Mouse (Mus musculus) hindbrain, embryonic 12.5 days (tissue): ENCODE measurements around the gene Cdk5rap3. TPM values are rescaled to one million over a fixed set of nuclear protein-coding genes. Genes with fewer than 3 reads are reported as not detected.
A peak's percentile ranks its signal among the peaks of the same experiment; 100 is the strongest.

ENCODE experiments used
- ATAC-seq: fragments of 200-750 bp; cut with Nextera tagmentation; 2 replicates; pipeline ENCODE4 v1.8.0; 2017; ENCODE audit warnings: moderate TSS enrichment; ENCODE audit not compliant: low FRiP score
- H3K27ac ChIP-seq: fragments of 300-500 bp; sonication (generic); 2 replicates; pipeline ENCODE4 v1.5.1; 2016; ENCODE audit warnings: mild to moderate bottlenecking
- H3K27me3 ChIP-seq: fragments of 300-500 bp; sonication (generic); 2 replicates; pipeline ENCODE4 v1.6.1; 2016; ENCODE audit warnings: mild to moderate bottlenecking
- H3K36me3 ChIP-seq: fragments of 300-500 bp; sonication (generic); 2 replicates; pipeline ENCODE4 v1.6.1; 2016; ENCODE audit warnings: mild to moderate bottlenecking
- H3K4me1 ChIP-seq: fragments of 300-500 bp; sonication (generic); 2 replicates; pipeline ENCODE4 v1.6.1; 2016
- H3K4me2 ChIP-seq: fragments of 300-500 bp; sonication (generic); replicated peaks from 2 replicates; pipeline ENCODE4 v1.6.1; 2016; ENCODE audit warnings: mild to moderate bottlenecking
- H3K4me3 ChIP-seq: fragments of 300-500 bp; sonication (generic); 2 replicates; pipeline ENCODE4 v1.5.1; 2016; ENCODE audit warnings: mild to moderate bottlenecking
- H3K9ac ChIP-seq: fragments of 300-500 bp; sonication (generic); 2 replicates; pipeline ENCODE4 v1.6.1; 2016; ENCODE audit warnings: mild to moderate bottlenecking, moderate library complexity
- H3K9me3 ChIP-seq: fragments of 300-500 bp; sonication (generic); replicated peaks from 2 replicates; pipeline ENCODE4 v1.6.1; 2016; ENCODE audit warnings: mild to moderate bottlenecking
- WGBS: fragments of 180-500 bp; shearing (Covaris S2); methylation state at CpG from one replicate; pipeline ENCODE4 v1.1.7; 2016; 5-methylcytosine and 5-hydroxymethylcytosine counted together
- polyA plus RNA-seq: library from polyadenylated mRNA; unstranded; fragments of >200 nt; fragmentation: Nextera tagmentation; extraction: Ambion mirVana; gene quantifications from 2 replicates; pipeline ENCODE4 v1.2.1, GENCODE M21; 2016

Gene Cdk5rap3
- polyA plus RNA-seq, 1 experiment from 2014 or later = 98.9 TPM

GRCm38 (mm10) chr11:96861878-96862289 is 54.4 kb downstream of the Cdk5rap3 start:
- ATAC-seq = peak; percentile 80
- Histone ChIP-seq H3K27me3 (no peaks in the 10 kb centered on the region), H3K36me3 (no peaks in the 10 kb centered on the region), H3K4me3 (peak overlapping the region; percentile 33), H3K27ac (peak overlapping the region; percentile 48; the same call in 1 of the 2 replicates), H3K4me1 (peaks cover 36% of the 10 kb centered on the region), H3K4me2 (peak overlapping the region; percentile 85), H3K9me3 (no peaks in the 10 kb centered on the region), H3K9ac (peak overlapping the region; percentile 57)
- WGBS = under 1% methylated on average over 31 of the region's 31 CpGs

- H3K4me3 ChIP-seq = peak overlapping the region; percentile 33
- no peaks in the 10 kb centered on the region for H3K36me3 ChIP-seq
- under 1% methylated on average over 20 of the region's 20 CpGs for WGBS
- H3K4me1 ChIP-seq = peaks cover 36% of the 10 kb centered on the region
- no peaks in the 10 kb centered on the region for H3K9me3 ChIP-seq
- ATAC-seq = peak; percentile 43
- no peaks in the 10 kb centered on the region for H3K27me3 ChIP-seq
- no peak overlapping the region; the same call in 1 of the 2 replicates for H3K27ac ChIP-seq
- H3K9ac ChIP-seq = peak overlapping the region; percentile 57
- peak overlapping the region; percentile 85 for H3K4me2 ChIP-seq
These were observed 54.9 kb downstream of the Cdk5rap3 start for GRCm38 (mm10) chr11:96861446-96861845.

GRCm38 (mm10) chr11:96860564-96860963 is 55.7 kb downstream of the Cdk5rap3 start:
- WGBS = 7% methylated on average over 8 of the region's 8 CpGs
- H3K4me2 ChIP-seq = no peak overlapping the region
- no peaks in the 10 kb centered on the region for H3K36me3 ChIP-seq
- no peak overlapping the region for H3K4me3 ChIP-seq
- peaks cover 36% of the 10 kb centered on the region for H3K4me1 ChIP-seq
- H3K27ac ChIP-seq = no peak overlapping the region
- H3K9ac ChIP-seq = no peak overlapping the region
- H3K27me3 ChIP-seq = no peaks in the 10 kb centered on the region
- ATAC-seq = no peak
- H3K9me3 ChIP-seq = no peaks in the 10 kb centered on the region

GRCm38 (mm10) chr11:96859635-96860034 is 56.7 kb downstream of the Cdk5rap3 start:
- H3K4me2 ChIP-seq = no peak overlapping the region
- no peaks in the 10 kb centered on the region for H3K36me3 ChIP-seq
- WGBS = 89% methylated on average over 4 of the region's 4 CpGs
- H3K4me1 ChIP-seq = peaks cover 36% of the 10 kb centered on the region
- no peaks in the 10 kb centered on the region for H3K9me3 ChIP-seq
- H3K9ac ChIP-seq = no peak overlapping the region
- no peak overlapping the region for H3K27ac ChIP-seq
- no peak overlapping the region for H3K4me3 ChIP-seq
- no peak for ATAC-seq
- H3K27me3 ChIP-seq = no peaks in the 10 kb centered on the region

GRCm38 (mm10) chr11:96857446-96857845 is 58.9 kb downstream of the Cdk5rap3 start:
- WGBS = 88% methylated on average over 5 of the region's 5 CpGs
- no peak for ATAC-seq
- Histone ChIP-seq H3K4me2 (no peak overlapping the region), H3K9me3 (no peaks in the 10 kb centered on the region), H3K9ac (no peak overlapping the region), H3K27me3 (no peaks in the 10 kb centered on the region), H3K36me3 (no peaks in the 10 kb centered on the region), H3K4me1 (peaks cover 16% of the 10 kb centered on the region), H3K27ac (no peak overlapping the region), H3K4me3 (no peak overlapping the region)

Other genes starting within 250 kb of the Cdk5rap3 start
- gene Snx11, start 138.9 kb downstream of the Cdk5rap3 start, polyA plus RNA-seq = 40.5 and 45.1 TPM in 2 replicates
- gene Cbx1, start 127.4 kb downstream of the Cdk5rap3 start, polyA plus RNA-seq = 136 TPM in 2 replicates
- 82.8 and 88.2 TPM in 2 replicates for gene Nfe2l1, start 86.5 kb downstream of the Cdk5rap3 start, polyA plus RNA-seq
- gene Copz2, start 66.6 kb downstream of the Cdk5rap3 start, polyA plus RNA-seq = 56.5 and 60.7 TPM in 2 replicates
- 0.53 and 1.5 TPM in 2 replicates for gene Prr15l, start 11.6 kb upstream of the Cdk5rap3 start, polyA plus RNA-seq
- gene Pnpo, start 27.5 kb upstream of the Cdk5rap3 start, polyA plus RNA-seq = 21.5 and 22.5 TPM in 2 replicates
- 19.0 and 20.8 TPM in 2 replicates for gene Sp2, start 66.5 kb upstream of the Cdk5rap3 start, polyA plus RNA-seq
- 0.26 and 0.46 TPM in 2 replicates for gene Sp6, start 96.9 kb upstream of the Cdk5rap3 start, polyA plus RNA-seq
- gene Scrn2, start 113.4 kb upstream of the Cdk5rap3 start, polyA plus RNA-seq = 21.2 and 23.9 TPM in 2 replicates
- 4.8 and 5.1 TPM in 2 replicates for gene Lrrc46, start 124.9 kb upstream of the Cdk5rap3 start, polyA plus RNA-seq
- 64.8 and 70.1 TPM in 2 replicates for gene Mrpl10, start 125.1 kb upstream of the Cdk5rap3 start, polyA plus RNA-seq
- gene Osbpl7, start 134.1 kb upstream of the Cdk5rap3 start, polyA plus RNA-seq = 9.1 and 11.9 TPM in 2 replicates
- 0.10 TPM in 1 of 2 replicates, not detected in the other for gene Tbx21, start 198.8 kb upstream of the Cdk5rap3 start, polyA plus RNA-seq
- 10.1 and 10.5 TPM in 2 replicates for gene Tbkbp1, start 235.0 kb upstream of the Cdk5rap3 start, polyA plus RNA-seq